Mouse (Mus musculus) stomach, postnatal 0 days (tissue): ENCODE measurements around the gene Nup160. TPM values are rescaled to one million over a fixed set of nuclear protein-coding genes. Genes with fewer than 3 reads are reported as not detected.

Experiments
- ATAC-seq: fragments of 200-750 bp; cut with Nextera tagmentation; 2 replicates; pipeline ENCODE4 v1.8.0; 2017; ENCODE audit not compliant: low FRiP score, low TSS enrichment
- DNase-seq: peaks from one replicate; pipeline ENCODE4 v3.0.0-alpha.2; 2016; ENCODE audit warnings: low spot score
- H3K27ac ChIP-seq: fragments of 300-500 bp; sonication (generic); replicated peaks from 2 replicates; pipeline ENCODE4 v1.5.1; 2014; ENCODE audit warnings: mild to moderate bottlenecking, control low read depth
- H3K27me3 ChIP-seq: fragments of 300-500 bp; sonication (generic); 2 replicates; pipeline ENCODE4 v1.6.1; 2014; ENCODE audit warnings: low read length; ENCODE audit not compliant: control insufficient read depth, insufficient read depth
- H3K36me3 ChIP-seq: fragments of 300-500 bp; sonication (generic); 2 replicates; pipeline ENCODE4 v1.6.1; 2014; ENCODE audit warnings: low read length, mixed read lengths; ENCODE audit not compliant: control insufficient read depth, insufficient read depth
- H3K4me1 ChIP-seq: fragments of 300-500 bp; sonication (generic); replicated peaks from 2 replicates; pipeline ENCODE4 v1.6.1; 2014; ENCODE audit warnings: antibody characterized with exemption; ENCODE audit not compliant: control insufficient read depth, insufficient read depth
- H3K4me2 ChIP-seq: fragments of 300-500 bp; sonication (generic); replicated peaks from 2 replicates; pipeline ENCODE4 v1.6.1; 2014; ENCODE audit warnings: low read depth, mild to moderate bottlenecking, control low read depth, moderate library complexity
- H3K4me3 ChIP-seq: fragments of 300-500 bp; sonication (generic); 2 replicates; pipeline ENCODE4 v1.5.1; 2014; ENCODE audit warnings: low read depth, low read length, control low read depth
- H3K9ac ChIP-seq: fragments of 300-500 bp; sonication (generic); 2 replicates; pipeline ENCODE4 v1.6.1; 2014; ENCODE audit warnings: mild to moderate bottlenecking, low read length, control low read depth, mixed read lengths
- H3K9me3 ChIP-seq: fragments of 300-500 bp; sonication (generic); 2 replicates; pipeline ENCODE4 v1.6.1; 2016; ENCODE audit warnings: low read length; ENCODE audit not compliant: control insufficient read depth
- CTCF ChIP-seq: IDR thresholded peaks from 2 replicates; pipeline ENCODE4 v1.5.1; 2016; ENCODE audit warnings: antibody characterized with exemption, low read depth, mild to moderate bottlenecking, moderate library complexity
- EP300 ChIP-seq: optimal IDR thresholded peaks from 2 replicates; pipeline ENCODE3; 2016; ENCODE audit warnings: antibody characterized with exemption
- WGBS: fragments of 180-500 bp; shearing (Covaris S2); extraction: QIAGEN DNeasy Blood & Tissue Kit; methylation state at CpG from one replicate; pipeline ENCODE4 v1.1.7; 2014; 5-methylcytosine and 5-hydroxymethylcytosine counted together
- polyA plus RNA-seq: library from polyadenylated mRNA; unstranded; fragments of >200 nt; fragmentation: Nextera tagmentation; extraction: Ambion mirVana; gene quantifications from 2 replicates; pipeline ENCODE4 v1.2.1, GENCODE M21; 2015

The Nup160 gene
- polyA plus RNA-seq, 1 experiment from 2014 or later = 8.1 TPM

DNA sequence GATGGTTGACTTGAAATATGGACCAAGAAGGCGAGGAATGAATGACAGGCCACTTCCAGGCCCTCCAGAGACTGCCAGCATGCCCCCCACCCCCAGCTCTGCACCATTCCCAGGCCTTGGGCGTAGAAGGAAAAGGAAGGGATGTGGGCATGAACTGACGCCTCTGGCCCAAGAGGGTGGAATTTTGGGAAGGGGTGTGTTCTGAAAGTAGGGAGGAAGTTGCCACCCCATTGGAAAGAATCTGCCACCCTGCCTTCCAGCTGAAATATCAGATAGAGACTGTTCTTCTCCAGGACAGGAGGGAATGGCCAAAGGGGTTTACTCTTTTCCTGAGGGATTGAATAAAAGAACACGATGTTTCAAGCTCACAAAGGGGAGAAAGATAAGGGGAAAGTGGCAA lies 18.4 kb upstream of the Nup160 start:
- ATAC-seq = no peak
- no peaks in the 10 kb centered on the region for H3K27me3 ChIP-seq
- no peak for DNase-seq
- H3K36me3 ChIP-seq = no peaks in the 10 kb centered on the region
- H3K4me1 ChIP-seq = no peaks in the 10 kb centered on the region
- H3K9ac ChIP-seq = no peak overlapping the region
- no peak overlapping the region for H3K27ac ChIP-seq
- no peak overlapping the region for H3K4me3 ChIP-seq
- H3K4me2 ChIP-seq = no peak overlapping the region
- no peaks in the 10 kb centered on the region for H3K9me3 ChIP-seq
- WGBS = 72% methylated on average over 4 of the region's 4 CpGs
- TF ChIP-seq EP300 (no peak), CTCF (no peak)

DNA sequence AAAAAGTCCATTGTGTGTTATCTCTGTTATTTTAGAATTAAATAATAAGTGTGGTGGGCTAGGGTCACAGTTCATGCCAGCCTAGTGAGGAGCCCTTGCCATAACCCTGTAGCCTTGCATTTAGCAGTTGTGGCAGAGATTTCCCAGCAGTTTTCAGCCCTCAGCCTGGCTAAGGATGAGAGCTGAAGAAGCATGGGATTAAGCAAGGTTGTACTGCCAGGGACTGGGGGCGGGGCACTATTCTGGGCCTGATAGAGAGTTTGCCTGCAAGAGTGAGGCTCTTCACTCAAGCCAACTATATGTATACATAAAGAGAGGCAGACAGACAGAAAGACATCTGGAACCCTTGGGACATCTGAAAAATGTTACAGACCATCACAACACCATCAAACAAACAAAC lies 18.0 kb upstream of the Nup160 start:
- H3K4me2 ChIP-seq = no peak overlapping the region
- H3K27me3 ChIP-seq = no peaks in the 10 kb centered on the region
- TF ChIP-seq EP300 (no peak), CTCF (no peak)
- 94% methylated on average over 1 of the region's 1 CpGs for WGBS
- ATAC-seq (no peak), DNase-seq (no peak)
- no peak overlapping the region for H3K9ac ChIP-seq
- no peak overlapping the region for H3K27ac ChIP-seq
- H3K36me3 ChIP-seq = no peaks in the 10 kb centered on the region
- H3K4me1 ChIP-seq = no peaks in the 10 kb centered on the region
- no peaks in the 10 kb centered on the region for H3K9me3 ChIP-seq
- no peak overlapping the region for H3K4me3 ChIP-seq

DNA sequence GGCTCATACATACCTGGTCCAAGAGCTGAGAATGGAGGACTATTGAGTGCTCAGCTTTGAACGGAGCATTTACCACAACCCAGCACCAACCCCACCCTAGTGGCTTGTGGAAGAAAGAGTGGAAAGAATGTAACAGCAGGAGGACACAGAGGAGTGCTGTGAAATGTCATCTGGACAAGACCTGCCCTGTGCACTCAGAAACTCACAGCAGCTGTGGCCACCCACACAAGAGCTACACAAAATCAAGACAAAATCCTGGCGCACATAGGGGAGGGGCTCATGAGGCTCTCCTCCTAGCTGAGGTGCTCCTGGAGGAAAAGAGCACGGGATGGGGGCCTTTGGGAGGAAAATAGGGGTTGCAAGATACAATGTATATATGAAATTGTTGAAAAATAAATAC lies 17.4 kb upstream of the Nup160 start:
- H3K4me3 ChIP-seq = no peak overlapping the region
- H3K36me3 ChIP-seq = no peaks in the 10 kb centered on the region
- WGBS = 57% methylated on average over 3 of the region's 3 CpGs
- no peak for ATAC-seq
- H3K9me3 ChIP-seq = no peaks in the 10 kb centered on the region
- H3K9ac ChIP-seq = no peak overlapping the region
- H3K27me3 ChIP-seq = no peaks in the 10 kb centered on the region
- no peaks in the 10 kb centered on the region for H3K4me1 ChIP-seq
- no peak overlapping the region for H3K27ac ChIP-seq
- no peak overlapping the region for H3K4me2 ChIP-seq
- TF ChIP-seq EP300 = no peak
- TF ChIP-seq CTCF = no peak
- no peak for DNase-seq

DNA sequence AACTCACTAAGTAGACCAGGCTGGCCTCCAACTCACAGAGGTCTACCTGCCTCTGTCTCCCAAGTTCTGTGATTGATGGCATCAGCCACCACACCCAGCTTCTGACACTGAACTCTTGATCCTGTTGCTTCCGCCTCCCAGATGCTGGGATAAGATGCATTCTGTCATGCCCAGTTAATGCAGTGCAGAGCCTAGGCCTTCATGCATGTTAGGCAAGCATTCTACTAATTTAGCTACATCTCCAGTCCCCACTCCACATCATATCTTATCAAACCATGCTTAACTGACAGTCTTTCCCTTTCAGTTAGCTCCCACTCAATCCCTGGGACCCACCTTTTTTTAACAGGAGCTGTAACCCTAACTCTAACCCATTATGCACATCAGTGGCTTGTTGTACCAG lies 16.1 kb upstream of the Nup160 start:
- Histone ChIP-seq H3K36me3 (no peaks in the 10 kb centered on the region), H3K4me3 (no peak overlapping the region), H3K9ac (no peak overlapping the region), H3K9me3 (no peaks in the 10 kb centered on the region), H3K4me2 (no peak overlapping the region), H3K27ac (no peak overlapping the region), H3K27me3 (no peaks in the 10 kb centered on the region), H3K4me1 (no peaks in the 10 kb centered on the region)
- 90% methylated on average over 1 of the region's 1 CpGs for WGBS
- TF ChIP-seq CTCF = no peak
- no peak for TF ChIP-seq EP300
- peak; percentile 59; the same call in 1 of the 2 replicates for ATAC-seq
- DNase-seq = no peak

DNA sequence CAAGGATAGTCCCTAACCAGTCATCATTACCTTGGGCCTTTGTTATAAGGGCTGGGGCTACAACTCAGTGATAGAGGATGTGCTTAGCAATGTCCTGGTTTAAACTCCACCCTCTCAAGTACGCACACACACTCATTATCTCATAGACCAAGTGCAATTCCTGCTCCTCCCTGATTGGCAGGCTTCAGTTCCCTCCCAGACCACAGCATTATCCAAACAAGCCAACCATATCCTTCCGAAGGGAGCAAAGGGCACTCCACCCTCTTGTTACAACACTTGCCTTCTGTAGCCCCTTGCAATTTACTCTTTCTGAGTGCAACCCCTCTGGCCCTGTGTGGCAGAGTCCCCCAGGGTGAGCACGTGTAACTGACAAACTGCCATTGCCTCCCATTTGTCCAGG lies 15.6 kb upstream of the Nup160 start:
- ATAC-seq (peak; percentile 68), DNase-seq (no peak)
- no peaks in the 10 kb centered on the region for H3K36me3 ChIP-seq
- H3K27me3 ChIP-seq = no peaks in the 10 kb centered on the region
- H3K9me3 ChIP-seq = no peaks in the 10 kb centered on the region
- WGBS = 22% methylated on average over 3 of the region's 3 CpGs
- no peak overlapping the region for H3K27ac ChIP-seq
- TF ChIP-seq CTCF (no peak), EP300 (no peak)
- H3K4me3 ChIP-seq = no peak overlapping the region
- H3K4me2 ChIP-seq = no peak overlapping the region
- H3K4me1 ChIP-seq = no peaks in the 10 kb centered on the region
- no peak overlapping the region for H3K9ac ChIP-seq

DNA sequence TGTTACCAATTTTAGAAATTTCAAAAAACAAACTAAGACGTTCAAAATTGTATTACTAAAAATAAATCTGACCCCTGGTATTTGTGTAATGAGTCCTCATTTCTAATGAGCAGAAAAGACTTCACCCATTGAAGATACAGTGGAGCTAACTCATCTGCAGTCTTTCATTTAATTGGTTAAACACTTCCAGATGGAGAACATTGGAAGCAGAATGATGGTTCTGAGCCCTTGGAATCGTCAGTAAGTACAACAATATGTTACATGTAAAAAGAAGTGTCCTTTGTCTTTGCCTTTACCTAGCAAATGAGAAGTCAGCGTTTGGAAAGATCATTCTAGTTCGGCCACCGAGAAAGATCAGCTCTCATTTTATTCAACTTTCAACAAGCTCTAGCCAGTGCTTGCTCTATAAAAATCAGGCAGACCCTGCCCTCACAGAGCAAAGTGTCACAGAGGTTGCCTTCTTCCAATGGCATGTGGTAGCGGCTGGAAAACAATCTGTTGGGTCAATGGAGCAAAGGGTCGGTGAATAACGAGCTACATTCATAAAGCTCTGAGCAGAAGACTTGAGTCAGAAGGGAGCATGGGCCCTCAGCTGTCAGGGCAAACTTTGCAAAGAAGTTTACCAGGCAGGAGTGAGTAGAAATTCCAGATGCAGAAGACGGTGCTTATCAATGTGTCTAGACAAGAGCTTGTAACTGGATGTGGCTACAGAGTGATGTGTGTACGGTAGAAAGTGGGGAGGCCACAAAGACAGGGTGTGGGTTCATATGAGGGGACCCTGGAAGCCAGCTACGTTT lies 10.2 kb upstream of the Nup160 start:
- Histone ChIP-seq H3K27ac (no peak overlapping the region), H3K9ac (no peak overlapping the region), H3K4me2 (no peak overlapping the region), H3K36me3 (no peaks in the 10 kb centered on the region), H3K4me3 (no peak overlapping the region), H3K27me3 (no peaks in the 10 kb centered on the region), H3K9me3 (no peaks in the 10 kb centered on the region), H3K4me1 (no peaks in the 10 kb centered on the region)
- TF ChIP-seq CTCF = no peak
- no peak for TF ChIP-seq EP300
- no peak for DNase-seq
- ATAC-seq = no peak
- WGBS = 54% methylated on average over 11 of the region's 11 CpGs
